Mouse (Mus musculus) kidney, adult 2 months (tissue): ENCODE results near the gene Atg2b. TPM values are rescaled to one million over a fixed set of nuclear protein-coding genes. Genes with fewer than 3 reads are reported as not detected.
A peak's percentile ranks its signal among the peaks of the same experiment; 100 is the strongest.

ENCODE experiments used
- DNase-seq: peaks from one replicate; pipeline ENCODE4 v3.0.0; 2021
- H3K27ac ChIP-seq: fragments of 200-500 bp; 2 replicates; pipeline ENCODE4 v1.5.1; 2012; ENCODE audit warnings: low read depth, low read length, control low read depth, inconsistent platforms; ENCODE audit not compliant: insufficient read depth
- H3K27me3 ChIP-seq: fragments of 200-500 bp; replicated peaks from 2 replicates; pipeline ENCODE4 v1.6.1; 2012; ENCODE audit warnings: mild to moderate bottlenecking, moderate library complexity, low read length, inconsistent platforms; ENCODE audit not compliant: control insufficient read depth, insufficient read depth
- H3K36me3 ChIP-seq: fragments of 200-500 bp; 2 replicates; pipeline ENCODE4 v1.6.1; 2012; ENCODE audit warnings: mild to moderate bottlenecking, moderate library complexity, low read length, inconsistent platforms; ENCODE audit not compliant: control insufficient read depth, insufficient read depth
- H3K4me1 ChIP-seq: fragments of 200-500 bp; 2 replicates; pipeline ENCODE4 v1.6.1; 2011; ENCODE audit warnings: low read length; ENCODE audit not compliant: control insufficient read depth, insufficient read depth
- H3K4me3 ChIP-seq: fragments of 200-500 bp; 2 replicates; pipeline ENCODE4 v1.5.1; 2011; ENCODE audit warnings: mild to moderate bottlenecking, low read depth, low read length, control low read depth; ENCODE audit not compliant: insufficient read depth
- CTCF ChIP-seq: fragments of 200-500 bp; conservative IDR thresholded peaks from 2 replicates; pipeline ENCODE4 v1.5.1; 2011; ENCODE audit warnings: low read depth, mild to moderate bottlenecking, control low read depth, low read length, moderate library complexity, mixed read lengths; ENCODE audit not compliant: insufficient read depth, insufficient read length
- POLR2A ChIP-seq: fragments of 200-500 bp; IDR thresholded peaks from one replicate; pipeline ENCODE4 v1.6.1; 2011; ENCODE audit warnings: low read depth, low read length, control low read depth
- WGBS: fragments of 180-500 bp; shearing (Covaris S2); methylation state at CpG from one replicate; pipeline ENCODE4 v1.1.7; 2018; 5-methylcytosine and 5-hydroxymethylcytosine counted together
- polyA plus RNA-seq: library from polyadenylated mRNA; depleted of rRNA; stranded (reverse); fragments of >200 nt; gene quantifications from 2 replicates; pipeline ENCODE4 v1.2.3, GENCODE M21; 2012; rRNA removed

The Atg2b gene
- 16.5 and 16.6 TPM in 2 replicates for polyA plus RNA-seq

- WGBS = under 1% methylated on average over 73 of the region's 73 CpGs
Observed at GRCm38 (mm10) chr12:105685001-105685691, at the start of gene Atg2b. Gene Atg2b (minus strand): TSS chr12:105685211.

GRCm38 (mm10) chr12:105733370-105734159, 48.6 kb upstream of the Atg2b start:
- Histone ChIP-seq H3K27ac (no peak overlapping the region), H3K4me3 (no peak overlapping the region), H3K36me3 (no peaks in the 10 kb centered on the region), H3K27me3 (no peaks in the 10 kb centered on the region), H3K4me1 (no peaks in the 10 kb centered on the region; the same call in 1 of the 2 replicates)
- no peak for DNase-seq
- 73% methylated on average over 9 of the region's 9 CpGs for WGBS
- TF ChIP-seq POLR2A (no peak), CTCF (no peak)

More at GRCm38 (mm10) chr12:105685001-105685691, at the start of gene Atg2b:
- no peak for TF ChIP-seq POLR2A
- TF ChIP-seq CTCF = no peak
- Histone ChIP-seq H3K4me1 (peaks cover 7% of the 10 kb centered on the region; the same call in 1 of the 2 replicates), H3K4me3 (peak within 1 kb of the TSS; percentile 93), H3K36me3 (no peaks in the 10 kb centered on the region), H3K27me3 (no peaks in the 10 kb centered on the region), H3K27ac (peak within 1 kb of the TSS; percentile 71)
- DNase-seq = peak; percentile 97

- H3K36me3 ChIP-seq = no peaks in the 10 kb centered on the region
- no peak overlapping the region for H3K4me3 ChIP-seq
- H3K27ac ChIP-seq = no peak overlapping the region
- no peaks in the 10 kb centered on the region; the same call in 1 of the 2 replicates for H3K4me1 ChIP-seq
- TF ChIP-seq CTCF (no peak), POLR2A (no peak)
- DNase-seq = no peak
- 70% methylated on average over 6 of the region's 6 CpGs for WGBS
- H3K27me3 ChIP-seq = no peaks in the 10 kb centered on the region
Observed at GRCm38 (mm10) chr12:105730851-105731460, 45.9 kb upstream of the Atg2b start.

DNA sequence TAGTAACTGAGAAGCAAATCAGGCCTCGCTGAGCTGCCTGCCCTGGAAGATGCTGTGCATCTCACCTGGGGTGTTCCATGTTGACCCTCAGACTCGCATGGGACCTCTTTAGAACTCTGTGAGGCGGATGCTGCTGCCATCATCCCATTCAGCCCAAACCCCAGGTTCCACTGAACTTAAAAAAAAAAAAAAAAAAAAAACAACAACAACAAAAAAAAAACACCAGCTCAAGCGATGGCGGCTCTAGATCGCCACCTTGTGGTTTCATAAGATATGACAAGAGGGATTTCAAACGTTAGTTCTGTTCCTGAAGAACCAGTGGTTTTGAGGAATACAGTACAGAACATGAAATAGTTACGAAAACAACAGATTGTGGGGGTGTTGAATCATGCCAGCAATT, 43.0 kb upstream of the Atg2b start:
- TF ChIP-seq CTCF (0 out of 2 replicates have a peak, but pooled peaks have one; percentile 5), POLR2A (no peak)
- H3K4me1 ChIP-seq = 0 out of 2 replicates have a peak, but pooled peaks cover 2% of the 10 kb centered on the region
- H3K4me3 ChIP-seq = no peak overlapping the region
- no peaks in the 10 kb centered on the region for H3K27me3 ChIP-seq
- H3K36me3 ChIP-seq = no peaks in the 10 kb centered on the region
- peak; percentile 53 for DNase-seq
- no peak overlapping the region for H3K27ac ChIP-seq
- WGBS = 31% methylated on average over 8 of the region's 8 CpGs

DNA sequence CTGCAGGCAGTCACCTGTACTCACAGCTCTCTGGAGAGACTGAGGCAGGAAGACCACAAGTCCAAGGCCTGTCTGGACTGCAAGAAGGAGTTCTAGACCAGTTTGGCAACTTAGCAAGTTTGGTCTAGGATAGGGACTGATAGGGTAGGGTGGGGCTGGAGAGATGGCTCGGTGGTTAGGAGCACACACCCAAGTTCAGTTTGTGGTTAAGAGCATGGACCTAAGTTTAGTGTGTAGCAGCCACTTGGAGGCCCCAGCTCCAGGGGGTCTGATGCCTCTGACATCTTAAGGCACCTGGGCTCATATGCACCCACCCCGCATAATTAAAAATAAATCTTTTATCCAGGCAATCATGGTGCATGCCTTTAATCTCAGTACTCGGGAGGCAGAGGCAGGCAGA, 42.3 kb upstream of the Atg2b start:
- Histone ChIP-seq H3K4me1 (0 out of 2 replicates have a peak, but pooled peaks cover 2% of the 10 kb centered on the region), H3K36me3 (no peaks in the 10 kb centered on the region), H3K27ac (no peak overlapping the region), H3K27me3 (no peaks in the 10 kb centered on the region), H3K4me3 (no peak overlapping the region)
- no peak for TF ChIP-seq POLR2A
- TF ChIP-seq CTCF = no peak
- DNase-seq = no peak
- WGBS = 87% methylated on average over 3 of the region's 3 CpGs

GRCm38 (mm10) chr12:105725736-105726135, 40.7 kb upstream of the Atg2b start:
- 0 out of 2 replicates have a peak, but pooled peaks cover 2% of the 10 kb centered on the region for H3K4me1 ChIP-seq
- H3K27me3 ChIP-seq = no peaks in the 10 kb centered on the region
- H3K36me3 ChIP-seq = no peaks in the 10 kb centered on the region
- DNase-seq = no peak
- no peak overlapping the region for H3K4me3 ChIP-seq
- TF ChIP-seq CTCF (no peak), POLR2A (no peak)
- 80% methylated on average over 13 of the region's 13 CpGs for WGBS
- no peak overlapping the region for H3K27ac ChIP-seq
